Mouse (Mus musculus): ENCODE data around the gene Erh.

Gene Erh

GRCm38 (mm10) chr12:80615371-80616257 lies 28.5 kb downstream of the Erh start:
- peak; percentile 45 for DNase-seq (ENCODE audit: low spot score)

DNA sequence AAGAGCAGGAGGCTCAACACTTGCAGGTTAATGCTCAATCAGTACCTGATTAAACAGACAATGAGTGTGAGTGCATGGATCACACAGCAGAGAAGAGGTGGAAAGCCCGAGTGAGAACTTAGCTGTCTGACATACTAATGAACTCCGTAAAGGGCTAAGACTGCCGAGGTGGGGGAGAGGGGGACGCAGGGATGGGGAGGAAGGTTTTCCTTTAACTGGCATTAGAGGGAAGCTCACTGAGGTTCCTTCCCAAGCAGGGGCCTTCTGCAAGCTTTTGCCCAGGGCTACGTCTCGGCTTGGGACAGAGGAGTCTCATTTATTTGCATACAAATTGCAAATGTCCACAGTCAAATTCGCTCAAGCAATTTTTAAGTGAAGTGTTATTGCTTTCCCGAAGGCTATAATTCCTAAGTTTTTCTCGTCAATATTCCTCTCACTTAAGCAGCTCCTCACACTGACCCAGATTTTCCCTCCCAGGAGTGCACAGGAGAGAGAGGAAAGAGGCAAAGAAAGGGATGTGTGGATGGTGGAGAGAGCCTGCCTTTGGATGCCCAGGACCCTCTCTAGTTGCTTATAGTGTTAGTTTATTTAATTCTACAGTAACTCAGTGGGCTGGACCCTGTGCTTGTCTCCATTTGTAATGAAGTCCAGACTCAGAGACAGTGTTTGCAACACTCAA lies 31.9 kb downstream of the Erh start:
- DNase-seq (ENCODE audit: low spot score): no peak

GRCm38 (mm10) chr12:80609928-80610327 lies 34.2 kb downstream of the Erh start:
- DNase-seq (ENCODE audit: low spot score): no peak

DNA sequence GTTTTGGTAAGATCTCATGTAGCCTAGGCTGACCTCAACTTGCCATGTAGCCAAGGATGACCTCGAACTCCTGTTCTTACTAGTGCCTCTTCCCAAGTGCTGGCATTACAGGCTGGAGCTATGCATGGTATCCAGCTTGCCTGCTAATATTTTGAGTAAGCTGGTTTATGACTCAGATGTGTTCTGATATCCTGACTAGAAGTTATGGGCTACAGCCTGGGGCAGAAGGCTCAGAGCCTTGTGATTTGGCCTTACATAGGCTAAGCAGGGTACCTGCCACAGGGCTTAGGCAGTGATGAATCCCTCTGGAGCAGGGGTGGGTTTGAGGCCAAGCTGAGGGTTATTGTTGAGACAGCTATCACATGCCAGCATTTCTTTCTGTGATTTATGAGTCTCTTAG lies 35.6 kb downstream of the Erh start:
- DNase-seq (ENCODE audit: low spot score): no peak

DNA sequence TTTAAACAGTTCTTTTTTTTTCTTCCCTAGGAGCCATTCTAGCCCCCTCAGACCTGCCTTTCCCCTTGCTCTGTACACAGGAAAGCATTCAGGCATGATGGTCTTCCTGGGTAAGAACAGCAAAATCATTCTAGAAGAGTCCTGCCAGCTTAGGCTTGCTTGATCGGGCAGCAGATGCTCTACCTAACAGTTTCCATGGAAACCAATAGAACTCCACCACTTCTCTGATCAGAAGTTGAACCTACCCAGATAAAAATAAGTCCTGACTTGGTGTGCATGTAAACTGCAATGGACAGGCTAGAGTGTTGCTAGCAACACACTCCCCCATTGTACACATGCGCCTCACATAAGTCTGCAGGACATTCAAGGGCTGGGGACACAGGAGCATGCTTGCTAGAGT lies 39.9 kb downstream of the Erh start:
- DNase-seq (ENCODE audit: low spot score): no peak

GRCm38 (mm10) chr12:80603566-80603965 lies 40.6 kb downstream of the Erh start:
- no peak for DNase-seq (ENCODE audit: low spot score)

DNA sequence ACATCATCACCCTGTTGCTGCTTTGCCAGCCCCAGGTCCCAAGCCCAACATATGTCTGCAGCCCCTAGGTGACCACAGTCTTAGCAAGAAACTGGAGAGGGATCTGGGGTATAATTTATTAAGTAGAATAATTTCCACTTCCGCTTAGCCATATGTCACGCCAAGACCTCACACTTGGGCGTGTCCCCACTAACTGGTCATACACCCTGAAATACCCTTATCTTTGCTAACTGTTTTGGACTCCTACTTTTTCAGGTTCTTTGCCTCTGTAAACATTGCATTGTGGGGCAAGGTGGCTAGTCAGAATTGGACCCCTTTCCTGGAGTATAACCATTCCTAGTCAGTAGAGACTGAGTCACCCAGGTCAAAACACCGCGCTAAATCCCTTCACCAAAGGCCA lies 41.7 kb downstream of the Erh start:
- DNase-seq (ENCODE audit: low spot score): no peak

DNA sequence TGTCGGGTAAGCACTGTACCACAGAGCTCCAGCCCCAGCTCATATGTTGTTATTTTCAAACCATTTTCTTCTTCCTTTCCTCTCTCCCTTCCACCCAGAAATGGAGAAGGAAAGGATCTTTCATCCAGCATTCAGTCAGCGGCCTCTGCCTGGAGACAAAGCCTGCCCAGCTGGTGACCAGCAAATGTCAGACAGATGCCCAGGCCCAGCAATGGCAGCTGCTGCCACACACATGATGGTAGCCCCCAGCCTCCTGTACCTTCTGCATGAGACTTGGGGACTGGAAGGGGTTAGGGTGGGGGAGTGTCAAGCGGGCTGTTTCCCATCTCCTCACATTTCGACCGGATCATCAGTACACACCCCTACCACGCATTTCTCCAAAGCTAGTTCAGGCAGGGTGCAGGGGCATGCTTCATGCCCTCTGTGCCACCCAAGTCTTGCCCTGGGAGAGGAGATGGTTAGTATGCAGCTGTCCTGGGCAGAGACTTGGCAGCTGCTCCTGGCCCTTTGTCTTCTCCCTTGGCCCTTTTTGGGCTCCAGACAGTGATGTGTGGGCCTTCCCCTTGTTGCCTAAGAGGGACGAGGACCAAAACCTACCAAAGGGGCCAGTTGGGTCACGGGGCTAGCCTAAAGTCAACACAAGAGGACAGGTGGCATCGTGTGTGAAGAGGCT lies 42.4 kb downstream of the Erh start:
- DNase-seq (ENCODE audit: low spot score): no peak

GRCm38 (mm10) chr12:80598756-80599155 lies 45.4 kb downstream of the Erh start:
- peak; percentile 34 for DNase-seq (ENCODE audit: low spot score)

DNA sequence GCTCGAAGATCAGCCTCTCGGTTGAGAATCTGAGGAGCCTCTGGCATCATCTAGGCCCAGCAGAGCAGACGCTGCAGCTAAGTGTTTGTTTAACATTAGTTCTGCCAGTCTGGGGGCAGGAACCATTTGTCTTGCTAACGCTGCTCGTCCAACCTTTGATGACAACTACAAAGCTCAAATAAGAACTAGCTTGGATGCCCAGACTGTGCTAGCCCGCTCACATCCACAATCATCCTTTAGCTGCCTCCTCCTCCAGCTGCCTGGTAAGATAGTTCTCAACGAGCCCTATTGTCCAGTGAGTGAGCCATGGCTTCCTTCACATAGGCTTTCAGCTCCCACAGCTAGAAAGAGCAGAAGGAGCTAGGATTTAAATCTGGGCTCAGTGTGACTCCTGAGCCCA lies 45.9 kb downstream of the Erh start:
- DNase-seq (ENCODE audit: low spot score): peak; percentile 21

GRCm38 (mm10) chr12:80595968-80596367 lies 48.2 kb downstream of the Erh start:
- DNase-seq (ENCODE audit: low spot score): no peak

DNA sequence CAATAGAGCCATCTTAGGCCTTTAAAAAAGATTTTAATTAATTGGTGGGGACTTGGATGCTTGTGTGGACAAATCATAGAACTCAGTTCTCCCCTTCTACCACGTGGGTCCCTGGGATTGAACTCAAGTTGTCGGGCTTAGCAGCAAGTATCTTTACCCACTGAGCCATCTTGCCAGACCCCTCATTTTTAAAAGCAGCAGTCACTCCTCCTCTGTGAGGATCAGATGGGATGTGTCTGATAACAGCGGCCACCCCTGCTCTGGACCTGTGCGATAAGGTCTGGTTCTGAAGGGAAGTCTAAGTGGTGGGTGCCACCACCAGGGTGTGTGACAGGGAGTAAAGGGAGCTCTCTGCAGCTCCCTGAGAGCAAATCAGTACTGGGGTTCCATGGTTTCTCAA lies 48.6 kb downstream of the Erh start:
- no peak for DNase-seq (ENCODE audit: low spot score)

- no peak for DNase-seq (ENCODE audit: low spot score)
These were observed 49.4 kb downstream of the Erh start for GRCm38 (mm10) chr12:80594781-80595180.

DNA sequence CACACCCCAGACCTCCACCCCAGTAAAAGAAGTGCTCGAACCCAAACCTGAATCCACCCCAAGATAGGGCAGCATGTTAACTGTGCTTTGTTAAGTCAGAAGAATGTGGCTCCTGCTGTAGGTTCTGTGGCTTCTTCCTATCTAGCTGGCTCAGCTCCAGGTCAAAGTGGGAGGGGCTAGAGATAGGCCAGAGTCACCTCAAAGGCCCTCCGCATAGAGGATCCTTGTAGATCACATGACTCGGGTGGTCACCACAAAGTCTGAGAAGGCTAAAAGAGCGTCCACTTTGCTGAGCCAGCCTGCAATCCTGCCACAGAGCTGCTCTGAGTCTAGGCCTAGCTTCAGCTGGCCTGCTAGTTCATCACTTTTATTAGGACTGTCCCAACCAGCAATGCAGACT lies 50.0 kb downstream of the Erh start:
- no peak for DNase-seq (ENCODE audit: low spot score)

DNA sequence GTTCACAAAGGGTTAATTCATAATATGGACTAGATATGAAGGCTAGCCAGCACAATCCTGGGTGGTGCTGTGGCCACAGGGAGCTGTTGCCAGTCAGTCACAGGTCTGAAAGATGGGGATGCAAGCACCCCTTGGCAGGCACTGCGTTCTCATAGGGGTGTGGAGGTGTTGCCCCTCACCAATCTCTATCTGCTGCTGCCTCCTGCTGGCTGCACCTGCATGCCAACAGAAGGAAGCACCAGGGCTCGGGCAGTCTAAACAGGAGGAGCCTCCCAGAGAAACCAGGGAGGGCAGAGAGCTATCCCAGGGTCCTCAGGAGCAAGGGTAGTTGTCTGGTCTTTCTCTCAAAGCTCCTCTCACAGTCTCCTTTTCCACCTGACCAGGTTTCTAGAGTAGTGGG lies 59.2 kb downstream of the Erh start:
- peak; percentile 39 for DNase-seq (ENCODE audit: low spot score)
